Mouse (Mus musculus) neural tube, embryonic 11.5 days (tissue): ENCODE results near the gene Map3k6. TPM values are rescaled to one million over a fixed set of nuclear protein-coding genes. Genes with fewer than 3 reads are reported as not detected.

ENCODE experiments used
- ATAC-seq: fragments of 200-750 bp; cut with Nextera tagmentation; 2 replicates; pipeline ENCODE4 v1.8.0; 2017; ENCODE audit warnings: moderate number of reproducible peaks, mild to moderate bottlenecking, moderate TSS enrichment, moderate library complexity; ENCODE audit not compliant: insufficient read depth, low FRiP score, low TSS enrichment
- DNase-seq: peaks from one replicate; pipeline ENCODE4 v3.0.0-alpha.2; 2015; ENCODE audit warnings: low spot score
- H3K27ac ChIP-seq: fragments of 300-500 bp; sonication (generic); 2 replicates; pipeline ENCODE4 v1.5.1; 2014; ENCODE audit warnings: low read depth, mild to moderate bottlenecking, low read length
- H3K27me3 ChIP-seq: fragments of 300-500 bp; sonication (generic); 2 replicates; pipeline ENCODE4 v1.6.1; 2014; ENCODE audit warnings: mild to moderate bottlenecking, low read length, mixed read lengths; ENCODE audit not compliant: control insufficient read depth, insufficient read depth
- H3K36me3 ChIP-seq: fragments of 300-500 bp; sonication (generic); 2 replicates; pipeline ENCODE4 v1.6.1; 2014; ENCODE audit warnings: mild to moderate bottlenecking, low read length, moderate library complexity, mixed read lengths; ENCODE audit not compliant: control insufficient read depth, insufficient read depth
- H3K4me1 ChIP-seq: fragments of 300-500 bp; sonication (generic); 2 replicates; pipeline ENCODE4 v1.6.1; 2014; ENCODE audit warnings: low read length, mixed read lengths; ENCODE audit not compliant: control insufficient read depth, insufficient read depth
- H3K4me2 ChIP-seq: fragments of 300-500 bp; sonication (generic); 2 replicates; pipeline ENCODE4 v1.6.1; 2014; ENCODE audit warnings: low read depth, mild to moderate bottlenecking, moderate library complexity
- H3K4me3 ChIP-seq: fragments of 300-500 bp; sonication (generic); 2 replicates; pipeline ENCODE4 v1.5.1; 2014; ENCODE audit warnings: low read depth, low read length
- H3K9ac ChIP-seq: fragments of 300-500 bp; sonication (generic); 2 replicates; pipeline ENCODE4 v1.6.1; 2014; ENCODE audit warnings: mild to moderate bottlenecking, low read length
- H3K9me3 ChIP-seq: fragments of 300-500 bp; sonication (generic); 2 replicates; pipeline ENCODE4 v1.6.1; 2016; ENCODE audit warnings: low read length; ENCODE audit not compliant: control insufficient read depth
- WGBS: fragments of 180-500 bp; shearing (Covaris S2); extraction: QIAGEN DNeasy Blood & Tissue Kit; methylation state at CpG from one replicate; pipeline ENCODE4 v1.1.7; 2014; 5-methylcytosine and 5-hydroxymethylcytosine counted together
- polyA plus RNA-seq: library from polyadenylated mRNA; unstranded; fragments of >200 nt; fragmentation: Nextera tagmentation; extraction: Ambion mirVana; gene quantifications from 2 replicates; pipeline ENCODE4 v1.2.1, GENCODE M21; 2014

The Map3k6 gene
- polyA plus RNA-seq, 1 experiment from 2014 or later, result 2.7 TPM

DNA sequence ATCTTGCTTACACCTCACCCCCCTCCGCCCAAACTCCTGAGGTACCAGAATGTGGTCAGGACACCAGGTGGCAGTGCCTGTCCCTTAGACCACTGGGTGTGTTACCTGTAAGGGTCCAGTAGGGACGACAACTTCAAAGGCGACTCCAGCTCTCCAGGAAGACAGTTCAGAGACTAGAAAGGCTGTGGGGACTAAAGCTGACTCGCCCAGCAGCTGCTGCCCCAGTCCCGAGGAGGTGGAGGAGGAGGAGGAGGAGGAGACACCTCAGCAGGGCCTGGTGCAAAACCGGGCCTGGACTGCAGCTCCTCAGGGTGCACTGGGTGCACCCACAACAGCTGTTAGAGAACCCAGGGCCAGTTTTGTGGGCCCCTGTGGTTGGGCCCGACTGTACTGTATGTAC is 22.3 kb downstream of the Map3k6 start, which contains the start of gene Sytl1:
TSS of gene Sytl1 (minus strand) at position 232 of the 400 bp plus-strand sequence.
- H3K4me2 ChIP-seq, result no peak within 1 kb of the TSS
- H3K4me1 ChIP-seq, result no peaks in the 10 kb centered on the region
- WGBS, result 47% methylated on average over 7 of the region's 7 CpGs
- no peak within 1 kb of the TSS for H3K9ac ChIP-seq
- no peak within 1 kb of the TSS for H3K27ac ChIP-seq
- no peaks in the 10 kb centered on the region for H3K9me3 ChIP-seq
- ATAC-seq (no peak), DNase-seq (no peak)
- H3K27me3 ChIP-seq, result no peaks in the 10 kb centered on the region
- H3K36me3 ChIP-seq, result peaks cover 25% of the 10 kb centered on the region
- H3K4me3 ChIP-seq, result no peak within 1 kb of the TSS

DNA sequence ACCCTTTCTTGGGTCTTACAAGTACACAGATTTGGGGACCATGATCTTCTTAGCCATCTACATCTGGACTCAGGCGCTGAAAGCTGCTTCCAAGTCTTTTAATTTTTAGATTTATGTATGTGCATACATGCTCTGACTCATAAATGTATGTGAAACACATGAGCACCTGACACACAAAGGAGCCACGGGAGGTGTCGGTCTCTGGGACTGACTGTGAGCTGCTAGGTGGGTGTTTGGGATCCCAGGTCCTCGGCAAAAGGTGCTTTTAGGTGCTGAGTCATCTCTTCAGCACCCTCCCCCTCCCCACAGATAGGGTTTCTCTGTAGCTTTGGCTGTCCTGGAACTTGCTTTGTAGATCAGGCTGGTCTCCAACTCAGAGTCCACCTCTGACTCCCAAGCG is 23.1 kb downstream of the Map3k6 start:
- DNase-seq (no peak), ATAC-seq (no peak)
- Histone ChIP-seq H3K4me1 (no peaks in the 10 kb centered on the region), H3K4me2 (no peak overlapping the region), H3K9me3 (no peaks in the 10 kb centered on the region), H3K9ac (no peak overlapping the region), H3K4me3 (no peak overlapping the region), H3K27me3 (no peaks in the 10 kb centered on the region), H3K27ac (no peak overlapping the region), H3K36me3 (peaks cover 31% of the 10 kb centered on the region)
- WGBS, result 93% methylated on average over 5 of the region's 5 CpGs

DNA sequence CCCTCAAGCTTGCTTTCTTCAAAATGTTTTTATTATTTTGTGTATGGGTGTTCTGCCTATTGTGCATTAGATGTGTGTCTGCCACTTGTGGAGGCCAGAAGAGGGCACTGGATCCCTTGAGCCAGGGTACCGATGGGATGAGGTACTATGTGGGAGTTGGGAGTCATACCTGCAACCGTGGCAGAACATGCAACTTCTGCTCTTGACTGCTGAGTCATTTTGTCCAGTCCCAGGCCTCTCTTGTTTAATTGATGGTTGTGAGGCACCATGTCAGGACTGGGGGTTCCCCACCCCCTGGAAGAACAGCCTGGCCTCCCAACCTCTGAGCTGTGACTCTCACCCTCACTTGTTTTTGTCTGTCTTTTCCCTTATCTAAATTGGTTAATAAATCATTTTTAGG is 23.9 kb downstream of the Map3k6 start:
- 93% methylated on average over 2 of the region's 2 CpGs for WGBS
- DNase-seq (no peak), ATAC-seq (no peak)
- H3K27me3 ChIP-seq, result no peaks in the 10 kb centered on the region
- H3K9me3 ChIP-seq, result no peaks in the 10 kb centered on the region
- H3K9ac ChIP-seq, result no peak overlapping the region
- peaks cover 39% of the 10 kb centered on the region for H3K36me3 ChIP-seq
- no peak overlapping the region for H3K27ac ChIP-seq
- no peaks in the 10 kb centered on the region for H3K4me1 ChIP-seq
- no peak overlapping the region for H3K4me2 ChIP-seq
- H3K4me3 ChIP-seq, result no peak overlapping the region

DNA sequence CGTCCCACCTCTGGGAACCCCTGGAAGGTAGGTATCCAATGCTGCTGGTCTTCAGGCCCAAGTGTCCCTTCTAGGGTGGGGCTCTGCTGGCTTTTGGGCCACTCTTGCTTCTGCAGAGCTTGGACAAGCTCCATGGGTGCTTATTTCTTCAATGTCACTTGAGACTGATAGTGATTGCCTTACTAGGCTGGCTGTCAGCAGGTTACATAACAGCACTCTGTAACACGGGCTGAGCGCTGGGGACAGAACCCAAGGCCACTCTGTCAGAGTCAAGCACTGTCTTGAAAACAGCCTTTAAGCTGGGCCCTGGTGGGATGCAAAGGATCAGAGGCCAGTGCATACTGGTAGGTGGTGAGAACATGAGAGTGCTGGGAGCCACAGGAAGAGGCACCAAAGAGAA is 24.7 kb downstream of the Map3k6 start:
- Histone ChIP-seq H3K4me1 (no peaks in the 10 kb centered on the region), H3K27me3 (no peaks in the 10 kb centered on the region), H3K4me2 (no peak overlapping the region), H3K4me3 (no peak overlapping the region), H3K36me3 (peaks cover 41% of the 10 kb centered on the region), H3K9ac (no peak overlapping the region), H3K9me3 (no peaks in the 10 kb centered on the region), H3K27ac (no peak overlapping the region)
- ATAC-seq (no peak), DNase-seq (no peak)
- 93% methylated on average over 3 of the region's 3 CpGs for WGBS

DNA sequence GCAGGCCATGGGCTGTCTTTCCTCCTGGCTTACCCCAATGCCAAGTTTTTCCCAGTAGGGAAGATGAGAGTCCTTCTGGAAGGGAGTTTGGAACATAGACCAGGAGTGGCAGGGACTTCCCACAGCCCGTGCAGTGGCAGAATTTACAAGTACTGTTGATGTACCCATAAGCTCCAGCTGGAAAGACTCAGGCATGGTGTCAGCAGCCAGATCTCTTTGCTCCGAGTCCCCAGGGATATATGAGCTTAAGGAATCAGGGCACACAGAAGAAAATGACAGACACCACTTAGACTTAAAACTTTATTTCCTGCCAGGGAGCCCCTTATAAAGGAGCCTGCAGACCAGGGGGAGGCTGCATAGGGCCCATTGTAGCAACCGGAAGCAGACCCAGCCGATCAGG is 25.1 kb downstream of the Map3k6 start:
- WGBS, result 93% methylated on average over 4 of the region's 4 CpGs

DNA sequence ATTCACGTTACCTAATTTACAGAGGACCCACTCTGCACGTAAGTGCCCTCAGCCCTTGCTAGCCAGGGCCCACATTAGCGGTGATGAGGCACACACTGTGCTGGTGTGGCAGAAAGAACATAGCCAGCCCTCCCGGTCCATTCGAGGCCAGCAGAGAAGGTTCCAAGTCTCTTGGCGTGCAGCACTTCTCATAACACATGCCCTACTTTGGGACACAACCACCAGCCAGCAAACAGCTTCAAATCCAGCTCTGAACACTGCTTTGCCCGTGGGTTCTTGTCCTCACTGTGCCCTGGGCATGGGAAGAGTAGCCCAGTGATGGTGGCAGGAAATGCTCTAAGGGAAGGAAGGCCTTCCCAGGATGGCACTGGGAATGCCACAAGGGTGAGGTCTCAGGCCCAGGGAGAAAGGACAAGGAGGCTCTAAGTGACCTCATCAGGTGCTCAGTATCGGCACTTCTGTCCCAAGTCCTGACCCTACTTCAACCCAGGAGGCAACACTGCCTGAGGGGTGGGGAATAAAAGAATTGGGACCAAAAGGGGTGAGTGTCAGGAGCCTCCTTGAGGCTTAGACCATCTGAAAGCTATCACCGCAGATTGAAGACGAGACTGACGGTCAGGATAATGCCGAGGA is 25.7 kb downstream of the Map3k6 start:
- Histone ChIP-seq H3K27me3 (no peaks in the 10 kb centered on the region), H3K9me3 (no peaks in the 10 kb centered on the region), H3K36me3 (peaks cover 41% of the 10 kb centered on the region), H3K4me3 (no peak overlapping the region), H3K4me2 (no peak overlapping the region), H3K4me1 (no peaks in the 10 kb centered on the region), H3K27ac (no peak overlapping the region), H3K9ac (no peak overlapping the region)
- no peak for ATAC-seq
- DNase-seq, result no peak
- WGBS, result 97% methylated on average over 12 of the region's 12 CpGs

More for the DNA sequence above, 25.1 kb downstream of the Map3k6 start:
- H3K36me3 ChIP-seq, result peaks cover 41% of the 10 kb centered on the region
- ATAC-seq, result no peak
- no peak for DNase-seq
- no peaks in the 10 kb centered on the region for H3K4me1 ChIP-seq
- no peaks in the 10 kb centered on the region for H3K27me3 ChIP-seq
- no peak overlapping the region for H3K9ac ChIP-seq
- no peak overlapping the region for H3K4me2 ChIP-seq
- no peaks in the 10 kb centered on the region for H3K9me3 ChIP-seq
- no peak overlapping the region for H3K27ac ChIP-seq
- no peak overlapping the region for H3K4me3 ChIP-seq

DNA sequence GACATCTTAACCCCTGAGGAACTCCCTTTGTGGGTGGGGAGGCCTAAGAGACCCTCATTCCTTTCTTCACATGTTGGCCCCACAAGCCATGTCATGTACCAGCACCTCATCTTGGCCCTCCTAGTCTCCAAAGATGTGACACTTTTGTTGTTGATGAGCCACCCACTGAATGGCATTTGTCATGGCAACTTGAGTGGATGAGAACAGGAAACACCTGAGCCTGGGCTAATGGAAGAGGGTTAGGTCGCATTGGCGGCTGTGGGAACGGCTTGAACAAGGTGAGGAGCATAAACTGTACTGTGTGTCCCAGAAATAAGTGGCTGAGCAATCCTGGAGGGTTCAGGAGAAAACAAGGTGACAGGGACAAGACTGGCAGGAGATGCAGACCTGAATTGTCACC is 28.3 kb downstream of the Map3k6 start:
- Histone ChIP-seq H3K36me3 (peaks cover 39% of the 10 kb centered on the region), H3K27ac (no peak overlapping the region), H3K27me3 (no peaks in the 10 kb centered on the region), H3K9me3 (no peaks in the 10 kb centered on the region), H3K9ac (no peak overlapping the region), H3K4me2 (no peak overlapping the region), H3K4me3 (no peak overlapping the region), H3K4me1 (no peaks in the 10 kb centered on the region)
- WGBS, result 95% methylated on average over 3 of the region's 3 CpGs
- no peak for ATAC-seq
- no peak for DNase-seq

DNA sequence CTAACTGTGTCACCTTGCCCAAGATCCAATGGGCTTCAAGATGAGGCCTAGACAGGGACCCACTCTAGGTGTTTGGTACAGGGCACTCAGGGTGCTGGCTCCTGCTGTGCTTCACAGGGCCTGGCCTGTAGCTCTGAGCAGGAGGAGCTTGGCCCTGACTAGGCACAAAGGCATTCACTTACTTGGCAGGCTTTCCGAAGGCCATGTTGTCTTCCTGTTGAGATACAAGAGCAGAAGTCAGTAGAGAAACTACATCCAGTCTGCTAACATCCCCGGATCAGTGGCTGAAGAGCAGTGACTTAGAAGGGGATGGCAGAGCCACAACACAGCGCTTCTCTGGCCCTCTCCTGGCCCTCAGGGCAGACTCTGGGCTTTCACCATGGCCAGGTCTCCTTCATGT is 29.0 kb downstream of the Map3k6 start:
- no peak overlapping the region for H3K27ac ChIP-seq
- H3K4me2 ChIP-seq, result no peak overlapping the region
- peaks cover 36% of the 10 kb centered on the region for H3K36me3 ChIP-seq
- no peak overlapping the region for H3K9ac ChIP-seq
- DNase-seq (no peak), ATAC-seq (no peak)
- H3K9me3 ChIP-seq, result no peaks in the 10 kb centered on the region
- WGBS, result 93% methylated on average over 3 of the region's 3 CpGs
- no peaks in the 10 kb centered on the region for H3K27me3 ChIP-seq
- H3K4me1 ChIP-seq, result no peaks in the 10 kb centered on the region
- no peak overlapping the region for H3K4me3 ChIP-seq

DNA sequence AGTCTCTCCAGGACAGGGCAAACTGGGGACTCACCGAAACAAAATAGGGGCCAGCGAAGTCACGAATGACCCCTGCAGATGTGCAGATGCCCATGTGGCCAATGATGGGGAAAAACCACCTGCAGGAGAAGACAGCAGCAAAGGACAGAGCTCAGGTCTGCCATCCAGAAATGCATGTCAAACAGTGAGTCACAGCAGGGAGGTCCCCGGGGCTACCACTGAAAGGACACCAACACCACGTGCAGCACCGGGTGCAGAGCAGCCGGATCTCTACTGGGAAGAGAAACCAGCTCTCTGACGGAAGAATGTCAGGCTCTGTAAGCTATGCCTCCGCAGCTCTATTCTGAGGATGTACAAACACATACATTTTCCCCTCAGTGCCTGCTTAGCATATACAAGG is 30.3 kb downstream of the Map3k6 start:
- Histone ChIP-seq H3K4me1 (peaks cover under 1% of the 10 kb centered on the region; the same call in 1 of the 2 replicates), H3K4me2 (no peak overlapping the region), H3K4me3 (no peak overlapping the region), H3K9ac (no peak overlapping the region), H3K27ac (no peak overlapping the region), H3K9me3 (no peaks in the 10 kb centered on the region), H3K27me3 (no peaks in the 10 kb centered on the region), H3K36me3 (peaks cover 25% of the 10 kb centered on the region)
- DNase-seq (no peak), ATAC-seq (no peak)
- 94% methylated on average over 9 of the region's 9 CpGs for WGBS
